Mouse (Mus musculus) thymus, postnatal 0 days (tissue): ENCODE results near the gene Itga2. TPM values are rescaled to one million over a fixed set of nuclear protein-coding genes. Genes with fewer than 3 reads are reported as not detected.

Experiments
- DNase-seq: peaks from one replicate; pipeline ENCODE4 v3.0.0-alpha.2; 2015; ENCODE audit warnings: low spot score
- polyA plus RNA-seq: library from polyadenylated mRNA; unstranded; fragments of >200 nt; fragmentation: Nextera tagmentation; extraction: Ambion mirVana; gene quantifications from 2 replicates; pipeline ENCODE4 v1.2.1, GENCODE M21; 2015

The Itga2 gene
- polyA plus RNA-seq, 1 experiment from 2014 or later = 1.4 TPM

DNA sequence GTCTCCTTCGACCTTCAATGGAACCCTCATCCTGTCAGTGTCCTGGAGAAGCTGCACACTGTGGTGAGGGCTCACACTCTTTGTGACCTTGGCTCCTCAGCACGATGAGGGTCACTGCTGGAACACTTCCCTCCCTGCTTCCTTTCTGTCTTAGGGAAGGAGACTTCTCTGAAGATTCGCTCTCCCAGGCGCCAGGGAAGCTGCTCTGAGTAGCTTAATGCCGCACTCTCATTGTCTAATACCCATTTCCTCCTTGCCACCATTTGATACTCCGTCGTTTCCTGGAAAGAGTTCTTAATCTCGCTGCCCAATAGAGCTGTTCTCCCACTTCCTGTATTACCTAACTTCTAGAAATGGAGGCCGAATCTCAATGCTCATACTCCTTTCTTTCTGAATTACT, 46.7 kb downstream of the Itga2 start:
- DNase-seq = no peak

DNA sequence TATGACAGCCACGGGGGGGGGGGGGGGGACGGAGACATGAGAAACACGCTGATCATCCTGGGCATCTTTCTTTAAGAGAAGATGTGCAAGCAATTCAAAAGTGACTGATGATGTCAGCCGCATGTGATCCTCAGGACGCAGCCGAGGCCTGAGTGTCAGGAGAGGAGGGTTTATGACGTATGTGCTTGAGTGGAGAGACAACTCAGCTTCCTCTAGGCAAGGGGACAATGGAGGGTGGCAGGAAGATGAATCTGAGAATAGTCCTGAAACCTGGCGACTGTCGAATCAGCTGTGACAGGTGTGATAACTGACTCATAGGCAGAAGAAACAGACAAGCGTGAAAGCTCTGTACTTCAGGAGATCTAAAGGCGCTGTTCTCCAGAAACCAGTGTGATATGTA, 53.2 kb downstream of the Itga2 start:
- no peak for DNase-seq

DNA sequence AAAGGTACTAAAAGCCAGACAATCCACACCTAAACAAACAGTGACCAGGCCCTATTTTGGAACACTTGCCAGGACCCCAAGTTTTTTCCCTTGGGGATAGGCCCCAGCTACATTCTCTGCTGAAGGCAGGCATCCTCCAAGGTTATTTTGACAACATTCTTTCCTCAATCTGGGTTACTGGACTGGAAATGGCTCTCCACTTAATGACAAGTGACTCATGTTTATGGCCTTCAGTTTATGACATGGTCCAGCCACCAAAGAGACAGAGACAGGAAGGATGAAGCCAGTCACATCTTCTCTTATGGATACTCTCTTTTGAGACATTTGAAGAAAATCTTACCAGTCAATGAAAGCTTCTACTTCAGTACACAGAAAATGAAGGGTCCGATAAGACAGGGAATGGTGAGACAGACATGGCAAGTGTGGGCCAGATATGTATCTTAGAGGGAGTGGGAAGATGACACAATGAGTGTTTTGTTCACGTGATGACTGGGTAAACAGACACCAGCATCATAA, 55.8 kb downstream of the Itga2 start:
- no peak for DNase-seq

DNA sequence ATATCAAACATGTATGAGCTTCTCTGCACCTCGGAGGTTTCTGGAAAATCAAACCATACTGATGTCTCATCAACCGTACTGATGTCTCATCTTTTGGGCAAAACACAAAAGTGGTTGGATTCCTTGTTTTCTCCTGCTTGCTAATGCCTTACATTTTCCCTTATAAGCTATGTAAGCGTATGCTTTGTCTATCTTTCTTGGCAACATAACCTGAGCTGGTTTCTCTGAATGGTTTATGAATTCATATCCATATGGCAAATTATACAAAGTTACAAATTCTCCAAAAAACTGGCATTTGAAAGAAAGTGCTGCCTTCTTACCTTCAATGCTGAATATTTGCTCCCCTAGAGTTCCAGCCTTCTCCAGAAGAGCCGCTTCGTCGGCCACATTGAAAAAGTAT, 57.2 kb downstream of the Itga2 start:
- no peak for DNase-seq

DNA sequence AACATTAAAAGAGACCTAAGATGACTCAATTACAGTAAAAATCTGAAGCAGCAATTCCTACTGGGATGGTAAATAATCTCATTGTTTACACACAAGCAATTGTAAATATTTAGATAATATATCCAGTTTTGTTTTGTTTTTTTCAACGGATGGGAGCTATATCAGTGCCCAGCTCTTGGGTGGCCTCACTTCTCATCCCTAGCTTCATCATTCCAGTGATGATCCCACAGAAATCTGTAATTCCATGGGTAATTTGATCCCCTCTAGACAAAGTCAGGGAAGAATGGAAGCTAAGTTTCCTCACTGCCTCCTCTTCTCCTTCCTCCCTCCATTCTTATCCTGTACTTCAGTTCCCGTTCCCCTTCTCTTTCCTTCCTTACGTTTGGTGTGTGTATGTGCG, 74.4 kb downstream of the Itga2 start:
- no peak for DNase-seq

DNA sequence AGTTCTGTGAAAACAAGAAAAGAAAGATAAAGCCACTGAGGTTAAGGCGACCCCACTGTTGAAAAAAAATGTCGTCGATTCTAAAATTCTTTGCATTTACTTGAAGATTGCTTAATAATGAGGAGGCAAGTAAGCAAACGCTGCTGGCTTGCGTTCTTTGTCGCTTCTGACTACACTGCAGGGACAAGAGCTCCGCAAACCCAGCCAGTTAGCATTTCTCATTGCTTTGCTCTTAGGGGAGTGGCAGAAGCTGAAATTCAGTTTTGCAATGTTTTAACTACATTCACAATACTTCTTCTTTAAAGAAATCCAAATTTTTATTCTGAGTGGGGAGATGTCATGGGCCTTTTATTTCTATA, 75.7 kb downstream of the Itga2 start:
- DNase-seq = no peak

DNA sequence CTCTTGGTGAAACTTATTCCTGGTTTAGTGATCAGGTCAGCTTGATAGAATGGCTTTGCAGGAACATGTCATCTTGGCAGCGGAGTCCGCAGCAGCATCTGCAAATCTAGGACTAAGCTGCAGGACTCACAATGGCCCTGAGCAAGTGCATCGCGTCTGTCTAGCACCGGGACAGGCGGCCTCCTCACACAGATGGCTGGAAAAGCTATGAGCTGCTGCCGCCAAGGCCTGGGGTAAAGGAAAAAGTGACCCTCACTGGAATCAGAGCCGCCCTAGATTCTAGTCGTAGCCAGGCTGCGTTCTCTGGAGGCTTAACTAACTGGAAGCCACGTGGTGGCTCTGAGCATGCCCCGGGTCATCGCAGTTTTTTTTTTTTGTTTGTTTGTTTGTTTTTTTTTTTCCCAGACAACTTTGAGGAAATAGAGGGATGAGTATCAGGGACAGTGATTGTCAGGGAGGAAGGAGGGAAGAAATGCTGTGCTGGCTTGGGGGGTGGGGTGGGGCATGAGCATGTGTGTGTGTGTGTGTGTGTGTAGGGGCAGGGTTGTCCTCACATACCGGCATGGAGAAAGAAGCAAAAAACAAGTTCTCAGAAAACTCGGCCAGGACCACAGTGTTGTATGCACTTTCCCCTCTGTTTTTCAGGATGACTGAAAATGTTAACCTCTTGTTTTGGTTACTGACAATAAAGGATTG, 76.2 kb downstream of the Itga2 start:
- no peak for DNase-seq

DNA sequence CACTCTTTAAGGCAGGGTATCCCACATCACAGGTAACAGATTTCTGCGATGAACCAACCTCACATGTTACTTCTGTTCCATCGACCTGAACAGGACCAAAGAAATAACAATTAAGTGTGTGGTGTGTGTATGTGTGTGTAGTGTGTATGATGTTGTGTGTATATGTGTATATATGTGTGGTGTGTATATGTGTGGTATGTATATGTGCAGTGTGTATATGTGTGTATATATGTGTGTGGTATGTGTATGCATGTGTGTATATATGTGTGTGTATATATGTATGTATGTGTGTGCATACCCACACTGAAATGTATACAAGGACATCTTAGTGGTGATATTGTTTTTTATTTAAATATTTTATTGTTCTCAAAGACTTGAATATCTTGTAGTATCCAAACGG, 77.5 kb downstream of the Itga2 start:
- no peak for DNase-seq

DNA sequence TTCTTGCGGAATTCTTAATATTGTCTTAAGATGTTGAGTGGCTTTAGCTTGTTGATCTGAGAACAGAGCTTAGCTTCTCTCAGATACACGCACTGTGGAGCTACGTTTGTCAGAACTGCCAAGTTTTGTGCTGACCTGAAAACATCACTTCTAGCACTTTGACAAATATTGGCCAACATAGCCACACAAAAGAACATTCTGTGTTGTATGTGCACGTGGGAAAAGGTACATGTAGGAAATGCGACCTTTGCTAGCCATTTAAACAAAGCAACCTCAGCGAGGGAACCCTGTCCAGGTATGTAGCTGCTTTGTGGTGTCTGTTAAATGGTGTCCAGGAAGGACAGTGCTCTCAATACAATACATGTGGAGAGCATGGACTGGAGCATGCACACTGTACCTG, 77.9 kb downstream of the Itga2 start:
- no peak for DNase-seq

DNA sequence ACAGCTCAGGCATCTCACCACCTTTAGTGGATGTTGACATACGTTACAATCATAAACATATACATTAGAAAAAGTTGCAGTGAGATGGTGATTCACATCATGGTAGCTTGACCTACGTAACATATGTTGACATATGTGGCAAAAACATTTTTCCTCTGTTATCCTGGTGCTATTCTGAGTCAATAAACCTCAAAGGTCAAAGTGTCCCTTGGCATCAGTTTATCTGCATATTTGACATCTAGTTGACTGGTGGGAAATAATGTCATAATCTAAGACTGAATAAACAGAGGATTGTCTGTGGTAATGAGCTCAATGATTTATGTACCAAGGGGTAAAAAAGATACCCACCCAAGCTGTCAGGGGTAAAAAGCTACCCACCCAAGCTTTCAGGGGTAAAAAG, 78.7 kb downstream of the Itga2 start:
- DNase-seq = no peak

DNA sequence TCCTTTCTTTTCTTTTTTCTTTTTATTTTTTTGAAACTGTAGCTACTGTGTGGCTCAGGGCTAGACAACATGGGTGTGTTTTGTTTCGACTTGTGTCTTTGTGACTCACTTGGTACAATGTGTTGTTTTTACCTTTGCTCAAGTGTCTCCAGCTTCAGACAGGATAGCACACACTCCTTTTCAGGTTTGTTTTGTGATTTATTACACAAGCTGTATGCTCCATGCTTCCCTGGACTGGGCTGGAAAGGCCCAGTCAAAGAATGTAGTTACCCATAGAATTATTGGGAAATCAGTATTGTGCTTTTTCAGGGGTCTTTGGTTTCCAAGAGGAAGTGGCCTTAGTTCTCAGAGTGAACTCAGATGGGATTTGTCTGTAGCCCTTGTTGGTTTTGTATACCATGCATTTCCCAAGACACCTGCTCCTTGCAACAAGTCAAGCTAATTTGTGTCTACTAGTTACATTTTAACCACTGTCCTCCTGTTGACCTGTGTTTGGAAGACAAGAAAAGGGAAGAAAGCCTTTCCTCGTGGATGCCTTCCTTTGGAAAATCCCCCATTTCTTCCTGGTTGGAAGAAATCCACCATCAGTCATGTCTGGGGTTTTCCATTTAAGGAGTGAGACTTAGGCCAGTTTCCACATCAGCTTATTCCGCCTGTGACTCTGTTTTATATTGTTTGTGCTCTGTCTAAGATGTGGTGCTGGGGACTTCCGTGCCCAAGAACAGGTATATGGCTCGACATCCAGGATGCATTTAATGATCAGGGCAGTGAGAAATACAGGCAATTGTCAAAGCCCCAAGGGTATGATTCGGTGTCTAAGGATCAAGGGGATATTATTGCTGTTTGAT, 79.4 kb downstream of the Itga2 start:
- no peak for DNase-seq

DNA sequence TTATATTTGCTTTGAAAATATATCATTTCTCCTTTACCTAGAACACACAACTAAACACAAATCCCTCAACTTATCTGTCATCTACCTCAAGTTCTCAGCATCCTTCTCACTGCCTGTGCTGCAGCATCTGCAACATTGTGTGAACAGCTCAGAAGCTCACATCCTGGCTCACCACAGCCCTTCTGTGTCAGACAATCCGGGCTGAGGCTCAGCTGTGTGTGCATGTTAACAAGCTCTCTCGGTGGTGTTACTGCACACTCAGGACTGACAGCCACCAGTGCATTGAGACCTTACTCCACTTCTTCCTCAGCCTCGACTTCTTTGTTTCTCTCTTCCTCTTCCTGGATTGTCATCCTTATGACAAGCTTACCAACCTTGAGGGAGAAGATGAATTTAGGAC, 83.0 kb downstream of the Itga2 start:
- no peak for DNase-seq

DNA sequence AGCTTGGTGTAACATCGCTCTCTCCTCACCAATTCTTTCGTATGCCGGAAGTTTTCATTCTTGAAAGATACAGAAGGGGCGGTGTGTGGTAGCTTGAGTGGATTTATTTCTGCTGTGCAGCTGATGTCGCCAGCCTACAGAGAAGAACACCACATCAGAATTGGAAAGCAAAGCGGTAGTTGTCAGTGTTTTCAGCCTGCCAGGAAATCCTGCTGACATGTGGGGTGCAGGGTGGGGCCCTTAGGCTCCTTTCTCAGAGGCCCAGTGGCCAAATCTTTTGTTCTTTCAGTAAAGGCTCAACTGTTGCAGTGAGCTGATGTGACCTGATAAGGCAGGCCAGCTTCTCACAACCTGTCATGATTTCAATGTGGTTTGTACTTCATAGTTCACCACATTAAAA, 86.1 kb downstream of the Itga2 start:
- DNase-seq = peak; percentile 73

DNA sequence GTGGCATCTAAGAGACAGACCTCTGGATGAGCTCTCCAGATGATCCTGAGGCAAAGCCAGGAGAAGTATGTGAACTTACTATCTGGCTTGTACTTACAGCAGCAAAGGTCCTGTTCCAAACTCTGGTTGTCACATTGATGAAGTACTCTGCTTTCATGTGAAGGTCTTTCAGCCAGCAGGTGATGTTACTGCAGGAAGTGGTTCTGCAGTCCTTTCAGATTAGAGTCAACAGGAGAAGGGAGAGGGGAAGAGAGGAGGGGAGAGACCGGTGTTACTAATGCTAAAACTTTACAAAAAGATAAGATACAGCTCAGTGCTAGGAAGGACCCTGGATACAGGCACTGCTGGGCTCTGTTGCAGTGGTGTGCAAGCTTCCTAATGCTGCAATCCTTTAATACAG, 88.6 kb downstream of the Itga2 start:
- no peak for DNase-seq

DNA sequence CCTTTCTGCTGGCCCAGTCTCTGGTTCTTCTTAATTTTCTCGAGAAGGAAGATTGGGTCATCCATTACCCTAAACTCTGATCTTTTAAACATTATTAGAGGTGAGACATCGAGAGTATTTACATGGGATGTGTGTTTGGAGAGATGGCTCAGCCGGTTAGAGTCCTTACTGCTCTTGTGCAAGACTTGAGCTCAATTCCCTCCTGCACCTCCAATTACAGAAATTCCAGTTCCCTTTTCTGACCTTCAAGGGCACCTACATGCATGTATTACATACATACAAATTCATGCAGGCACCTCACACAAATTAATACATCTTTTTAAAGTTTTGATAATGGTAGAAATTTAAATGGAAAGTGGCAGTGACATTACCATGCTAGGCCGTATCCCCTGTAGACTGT, 91.4 kb downstream of the Itga2 start:
- DNase-seq = no peak

DNA sequence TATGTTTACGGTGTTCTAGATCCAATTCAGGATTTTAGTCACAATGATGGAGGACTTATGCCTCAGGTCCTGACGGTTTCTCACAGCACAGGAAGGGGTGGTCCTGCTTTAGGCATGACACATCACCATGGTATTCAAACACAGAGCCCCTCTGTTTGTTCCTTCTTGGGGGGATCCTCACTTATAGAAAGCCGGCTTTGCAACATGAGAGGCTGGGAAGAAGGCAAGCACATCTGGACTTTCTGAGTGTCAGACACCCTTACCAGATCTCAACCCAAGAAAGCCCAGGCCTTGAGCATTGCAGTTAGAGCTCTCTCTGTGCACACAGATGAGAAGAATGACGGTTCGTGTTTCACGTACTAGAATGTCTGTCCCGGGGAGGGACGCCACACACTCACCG, 92.8 kb downstream of the Itga2 start:
- no peak for DNase-seq

DNA sequence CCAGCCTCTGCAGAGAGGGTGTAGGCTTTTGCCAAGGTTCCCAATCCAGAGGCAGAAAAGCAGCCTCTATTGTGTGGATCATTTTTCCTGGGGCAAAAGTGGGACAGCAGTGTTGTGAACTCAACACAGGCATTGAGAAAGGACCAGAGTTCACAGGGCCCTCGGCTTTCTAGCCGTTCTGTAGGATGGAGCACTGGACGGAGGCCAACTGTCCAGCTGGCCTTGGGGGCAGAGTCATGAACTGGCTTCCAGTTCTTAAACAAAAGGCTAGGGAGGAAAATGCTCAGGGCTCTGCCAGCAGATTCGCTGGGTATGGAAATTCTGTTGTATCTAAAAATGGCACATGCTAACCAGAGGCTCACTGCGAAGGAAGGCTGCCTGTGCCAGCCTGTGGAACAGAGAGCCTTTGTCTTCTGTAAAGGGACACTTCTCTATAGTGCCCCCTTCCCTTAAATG, 93.3 kb downstream of the Itga2 start:
- no peak for DNase-seq

DNA sequence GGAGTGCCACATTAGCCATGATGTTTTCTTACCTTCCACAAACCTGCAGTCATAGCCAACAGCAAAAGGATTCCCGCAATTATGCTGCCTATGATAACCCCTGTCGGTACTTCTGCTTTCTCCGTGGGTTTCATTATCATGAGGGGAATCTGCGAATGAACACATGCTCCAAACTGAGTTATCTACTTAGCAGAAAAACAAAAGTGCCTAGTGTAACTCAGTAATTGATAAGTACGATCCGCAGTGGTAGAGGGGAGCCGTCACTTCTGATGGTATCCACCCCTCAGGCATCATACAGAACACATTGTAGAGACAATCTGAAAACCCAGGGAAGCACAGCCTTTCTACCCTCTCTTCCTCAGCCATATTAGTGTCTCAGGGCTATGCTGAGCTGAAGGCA, 94.8 kb downstream of the Itga2 start:
- DNase-seq = no peak

DNA sequence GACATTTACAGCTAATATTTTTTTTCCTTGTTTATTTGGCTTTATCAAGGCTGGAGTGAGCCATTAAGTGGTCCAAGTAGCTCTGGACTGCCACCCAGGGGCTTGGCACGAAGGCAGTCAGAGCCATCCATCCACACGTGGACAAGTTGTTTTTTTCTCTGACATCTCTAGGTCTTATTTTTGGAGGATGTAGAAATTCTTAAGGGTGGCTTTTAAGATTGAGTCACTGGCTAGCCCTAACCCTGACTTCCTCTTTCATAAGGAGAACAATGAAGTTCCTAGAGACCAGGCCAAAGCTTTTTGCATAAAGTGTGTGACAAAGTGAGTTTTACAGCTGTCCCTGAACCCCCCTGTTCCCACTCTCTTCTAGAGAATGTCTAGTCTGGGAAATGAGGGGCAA, 97.3 kb downstream of the Itga2 start:
- DNase-seq = no peak

DNA sequence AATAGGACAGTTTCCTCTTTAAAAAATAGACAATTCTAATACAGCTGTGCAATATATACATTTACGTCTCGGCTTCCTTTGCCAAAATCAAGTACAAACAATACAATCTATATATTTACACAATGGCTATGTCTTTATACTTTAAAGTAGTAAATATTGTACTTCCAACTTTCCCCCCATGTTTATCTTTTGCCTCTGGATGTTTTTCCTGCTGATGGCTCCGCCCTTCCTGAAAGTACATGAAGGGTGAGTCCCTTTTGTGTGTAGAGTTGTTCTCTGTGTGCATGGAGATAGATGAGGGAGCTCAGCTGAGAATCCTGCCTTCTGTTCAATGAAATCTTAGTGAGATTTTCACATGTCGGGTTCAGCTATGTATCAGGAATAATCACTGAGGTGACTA, 98.5 kb downstream of the Itga2 start:
- DNase-seq = no peak

DNA sequence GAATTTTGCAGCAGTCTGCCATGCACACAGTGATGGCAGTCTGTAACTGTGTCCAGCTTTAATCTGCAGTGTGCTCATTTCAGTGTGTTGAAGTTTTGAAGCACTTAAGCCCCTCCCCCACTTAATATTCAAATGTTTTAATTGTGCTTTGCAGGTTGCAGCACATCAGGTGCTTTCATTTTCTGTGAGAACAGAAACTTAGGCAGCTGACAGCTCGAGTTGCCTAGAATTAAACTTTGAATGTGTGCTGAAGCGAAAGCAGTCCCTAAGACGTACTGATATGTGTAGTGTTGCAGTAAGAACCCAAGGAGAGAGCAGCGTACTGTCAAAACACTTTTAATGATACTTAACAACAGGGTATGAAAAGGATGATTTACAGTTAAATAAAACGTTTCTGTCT, 99.1 kb downstream of the Itga2 start:
- no peak for DNase-seq

DNA sequence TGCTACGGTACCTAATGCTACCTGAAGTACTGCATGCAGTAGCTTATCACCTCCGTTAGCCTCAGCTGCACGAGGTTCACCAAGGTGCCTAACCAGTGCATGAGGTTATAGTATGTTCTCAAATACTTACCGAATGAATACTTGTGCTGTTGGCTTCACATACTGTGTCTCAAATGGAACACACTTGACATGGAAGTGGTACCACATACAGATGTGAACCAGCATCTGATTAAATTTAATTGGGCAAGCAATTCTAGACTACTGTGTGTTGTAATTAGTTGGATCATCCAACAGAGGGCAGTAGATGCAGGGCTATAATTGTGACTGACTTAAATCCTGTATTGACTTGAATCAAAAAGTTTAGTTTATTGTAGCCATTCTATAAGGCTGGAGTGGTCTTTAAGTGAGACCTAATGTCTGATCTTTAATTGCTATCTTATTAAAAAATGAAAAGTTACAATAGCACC, 100.5 kb downstream of the Itga2 start:
- peak; percentile 60 for DNase-seq

DNA sequence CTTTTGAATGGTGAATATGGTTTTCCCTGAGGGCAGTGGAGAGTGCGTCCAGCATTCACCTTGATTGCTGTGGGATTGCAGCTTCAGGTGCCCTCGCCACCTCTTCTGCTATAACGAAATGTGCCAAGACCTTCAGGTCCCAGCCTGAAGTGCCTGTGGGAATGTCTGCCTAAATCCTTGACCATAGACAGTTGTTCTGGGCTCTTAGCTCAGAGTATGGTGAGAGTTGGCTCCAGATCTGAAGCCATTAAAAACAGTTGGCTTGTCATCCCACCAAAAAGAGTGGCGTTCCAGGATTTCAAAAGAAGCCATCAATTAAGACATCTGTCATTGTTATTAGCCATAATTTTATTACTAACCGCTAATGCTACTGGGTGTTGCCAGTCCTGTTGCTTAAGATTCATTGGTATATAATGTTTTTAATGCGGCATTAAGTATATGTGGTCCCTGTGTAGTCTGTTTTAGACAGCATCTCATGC, 106.5 kb downstream of the Itga2 start:
- no peak for DNase-seq
